Mouse (Mus musculus) CD4-positive helper T cell, adult 2 months (primary cell): ENCODE measurements around the gene Stk25.

Source experiments
- DNase-seq: peaks from one replicate; pipeline ENCODE4 v3.0.0-alpha.2; 2012; ENCODE audit warnings: low read depth, missing footprints, low spot score

Gene Stk25

GRCm38 (mm10) chr1:93668791-93669548 is 10.5 kb upstream of the Stk25 start:
- peak; percentile 77 for DNase-seq

- DNase-seq = peak; percentile 49
These were observed 9.4 kb upstream of the Stk25 start for GRCm38 (mm10) chr1:93667760-93668400.

- no peak for DNase-seq
These were observed 1.5 kb downstream of the Stk25 start for GRCm38 (mm10) chr1:93657025-93657360.

GRCm38 (mm10) chr1:93656325-93657024 is 2.0 kb downstream of the Stk25 start:
- no peak for DNase-seq

- DNase-seq = no peak
These were observed 3.7 kb downstream of the Stk25 start for GRCm38 (mm10) chr1:93654798-93655197.

GRCm38 (mm10) chr1:93654275-93654674 is 4.2 kb downstream of the Stk25 start:
- no peak for DNase-seq

GRCm38 (mm10) chr1:93649604-93650172 is 8.8 kb downstream of the Stk25 start:
- DNase-seq = no peak

- DNase-seq = no peak
These were observed 15.8 kb downstream of the Stk25 start for GRCm38 (mm10) chr1:93642692-93643091.

GRCm38 (mm10) chr1:93641978-93642377 is 16.5 kb downstream of the Stk25 start:
- no peak for DNase-seq

- no peak for DNase-seq
These were observed 22.1 kb downstream of the Stk25 start for GRCm38 (mm10) chr1:93636211-93636897.

- DNase-seq = peak; percentile 99
These were observed 22.8 kb downstream of the Stk25 start for GRCm38 (mm10) chr1:93635580-93636192.

GRCm38 (mm10) chr1:93635091-93635579 is 23.3 kb downstream of the Stk25 start:
- no peak for DNase-seq

GRCm38 (mm10) chr1:93634481-93634891 is 24.0 kb downstream of the Stk25 start:
- DNase-seq = peak; percentile 20

- no peak for DNase-seq
These were observed 25.7 kb downstream of the Stk25 start for GRCm38 (mm10) chr1:93632723-93633122.

- DNase-seq = no peak
These were observed 27.7 kb downstream of the Stk25 start for GRCm38 (mm10) chr1:93630796-93631195.

GRCm38 (mm10) chr1:93624502-93624901 is 34.0 kb downstream of the Stk25 start:
- DNase-seq = no peak

GRCm38 (mm10) chr1:93618948-93619347 is 39.5 kb downstream of the Stk25 start:
- DNase-seq = no peak

- no peak for DNase-seq
These were observed 40.3 kb downstream of the Stk25 start for GRCm38 (mm10) chr1:93618059-93618748.

- no peak for DNase-seq
These were observed 48.7 kb downstream of the Stk25 start for GRCm38 (mm10) chr1:93609762-93610161.

GRCm38 (mm10) chr1:93608696-93609245 is 49.7 kb downstream of the Stk25 start:
- DNase-seq = no peak
